Mouse (Mus musculus) brain, embryonic 14.5 days (tissue): ENCODE measurements around the gene Gm39566. TPM values are rescaled to one million over a fixed set of nuclear protein-coding genes. Genes with fewer than 3 reads are reported as not detected.

Experiments used
- DNase-seq: peaks from one replicate; pipeline ENCODE4 v3.0.0-alpha.2; 2011; ENCODE audit warnings: low read depth
- CTCF ChIP-seq: fragments of 200-500 bp; IDR thresholded peaks from 2 replicates; pipeline ENCODE4 v1.5.1; 2012; ENCODE audit warnings: inconsistent platforms, mild to moderate bottlenecking, moderate library complexity, borderline replicate concordance; ENCODE audit not compliant: insufficient read depth, insufficient read length; ENCODE audit errors: extremely low read depth
- POLR2A ChIP-seq: fragments of 200-500 bp; IDR thresholded peaks from 2 replicates; pipeline ENCODE4 v1.6.1; 2012; ENCODE audit warnings: mild to moderate bottlenecking, inconsistent platforms, borderline replicate concordance; ENCODE audit not compliant: poor library complexity, insufficient read depth, insufficient read length, severe bottlenecking; ENCODE audit errors: extremely low read depth
- polyA plus RNA-seq: library from polyadenylated mRNA; depleted of rRNA; stranded (reverse); fragments of >200 nt; gene quantifications from 2 replicates; pipeline ENCODE4 v1.2.3, GENCODE M21; 2012

The Gm39566 gene
- polyA plus RNA-seq, 1 experiment = not detected

- TF ChIP-seq POLR2A (no peak), CTCF (no peak)
- DNase-seq = no peak
These were observed 13.6 kb downstream of the Gm39566 start, which contains the start of gene Fgf11 for GRCm38 (mm10) chr11:69801379-69801977. Gene Fgf11 (minus strand): TSS chr11:69801857.

GRCm38 (mm10) chr11:69800392-69801197 lies 14.5 kb downstream of the Gm39566 start:
- no peak for TF ChIP-seq CTCF
- 0 out of 2 replicates have a peak, but pooled peaks have one; percentile 11 for TF ChIP-seq POLR2A
- peak; percentile 96 for DNase-seq

GRCm38 (mm10) chr11:69800138-69800391 lies 15.0 kb downstream of the Gm39566 start:
- no peak for TF ChIP-seq POLR2A
- TF ChIP-seq CTCF = no peak
- no peak for DNase-seq

- no peak for TF ChIP-seq POLR2A
- TF ChIP-seq CTCF = no peak
- peak; percentile 82 for DNase-seq
These were observed 15.5 kb downstream of the Gm39566 start for GRCm38 (mm10) chr11:69799394-69800137.

GRCm38 (mm10) chr11:69797924-69798323 lies 17.2 kb downstream of the Gm39566 start:
- DNase-seq = no peak
- TF ChIP-seq POLR2A (no peak), CTCF (no peak)

GRCm38 (mm10) chr11:69795983-69796435 lies 19.1 kb downstream of the Gm39566 start:
- peak; percentile 17 for DNase-seq
- TF ChIP-seq CTCF (no peak), POLR2A (no peak)

- no peak for TF ChIP-seq CTCF
- TF ChIP-seq POLR2A = no peak
- peak; percentile 97 for DNase-seq
These were observed 19.7 kb downstream of the Gm39566 start, which contains the start of gene Chrnb1 for GRCm38 (mm10) chr11:69795168-69795982. Gene Chrnb1 (minus strand): TSS chr11:69795943.

- no peak for DNase-seq
- no peak for TF ChIP-seq POLR2A
- TF ChIP-seq CTCF = no peak
These were observed 21.7 kb downstream of the Gm39566 start for GRCm38 (mm10) chr11:69793429-69793828.

- TF ChIP-seq POLR2A = no peak
- TF ChIP-seq CTCF = no peak
These were observed 23.7 kb downstream of the Gm39566 start for GRCm38 (mm10) chr11:69791420-69791819.

GRCm38 (mm10) chr11:69789431-69789830 lies 25.7 kb downstream of the Gm39566 start:
- no peak for TF ChIP-seq CTCF
- TF ChIP-seq POLR2A = no peak
- no peak for DNase-seq

More at GRCm38 (mm10) chr11:69791420-69791819, 23.7 kb downstream of the Gm39566 start:
- no peak for DNase-seq
